Mouse (Mus musculus): ENCODE data around the gene Gm28079. TPM values are rescaled to one million over a fixed set of nuclear protein-coding genes. Genes with fewer than 3 reads are reported as not detected.
"Not testable (repeated sequence)": the region's sequence is repeated elsewhere in the genome, so short reads cannot be mapped to it uniquely, and the experiment has no call there.

Gm28079 gene
- polyA plus RNA-seq (2015; fragmentation: Nextera tagmentation; extraction: Ambion mirVana): not detected in 2 replicates

GRCm38 (mm10) chrY:70014799-70015198 is at the start of gene Gm28079:
TSS of gene Gm28079 (minus strand) at chrY:70014899.
- not testable (repeated sequence) for H3K27ac ChIP-seq (ENCODE audit: low read depth); H3K27me3 ChIP-seq (ENCODE audit: insufficient read depth, low read length); H3K36me3 ChIP-seq (replicated peaks; ENCODE audit: insufficient read depth, low read length); H3K9me3 ChIP-seq (ENCODE audit: low read length); H3K4me2 ChIP-seq (ENCODE audit: low read depth, low read length); DNase-seq; H3K9ac ChIP-seq (replicated peaks); ATAC-seq; H3K4me3 ChIP-seq (ENCODE audit: low read depth, low read length); H3K4me1 ChIP-seq (ENCODE audit: insufficient read depth)
- no CpG with 5 or more reads among the region's 1 CpGs for WGBS (ENCODE audit: insufficient replicate concordance)

All from liver, postnatal 0 days (tissue).